Mouse (Mus musculus): ENCODE results near the gene Glis2.

Gene Glis2

DNA sequence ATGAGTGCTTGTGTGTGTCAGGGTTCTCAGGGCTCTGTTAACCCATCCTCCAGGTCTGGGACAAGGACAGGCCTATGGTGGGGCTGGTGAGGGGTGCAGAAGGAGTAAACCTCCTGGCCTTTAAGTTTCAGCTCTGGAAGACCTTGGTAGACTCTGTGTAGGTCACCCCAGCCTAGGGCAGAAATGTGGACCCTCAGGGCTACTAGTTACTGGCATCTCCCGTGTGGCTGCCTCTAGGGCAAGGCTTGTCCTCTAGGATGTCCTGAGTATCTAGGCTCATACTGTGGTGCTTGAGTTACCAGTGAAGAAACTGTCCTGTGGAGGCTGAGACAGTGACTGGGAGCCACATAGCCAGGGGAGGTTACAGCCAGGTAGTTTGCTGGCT lies 8.9 kb downstream of the Glis2 start:
- DNase-seq (ENCODE audit: low spot score in 2 of 2), result no peak

- no peak for DNase-seq (ENCODE audit: low spot score in 2 of 2)
Observed at GRCm38 (mm10) chr16:4604293-4604837, 9.9 kb downstream of the Glis2 start.

GRCm38 (mm10) chr16:4605514-4606131 lies 11.1 kb downstream of the Glis2 start:
- no peak for DNase-seq (ENCODE audit: low spot score in 2 of 2)

- DNase-seq (ENCODE audit: low spot score in 2 of 2), result peak in 1 of 2 experiments; percentile 33
Observed at GRCm38 (mm10) chr16:4606431-4607084, 12.0 kb downstream of the Glis2 start.

GRCm38 (mm10) chr16:4607818-4608531 lies 13.5 kb downstream of the Glis2 start:
- DNase-seq (ENCODE audit: low spot score in 2 of 2), result peak; percentile 81 to 87

- DNase-seq (ENCODE audit: low spot score in 2 of 2), result no peak
Observed at GRCm38 (mm10) chr16:4608532-4609059, 14.1 kb downstream of the Glis2 start.

DNA sequence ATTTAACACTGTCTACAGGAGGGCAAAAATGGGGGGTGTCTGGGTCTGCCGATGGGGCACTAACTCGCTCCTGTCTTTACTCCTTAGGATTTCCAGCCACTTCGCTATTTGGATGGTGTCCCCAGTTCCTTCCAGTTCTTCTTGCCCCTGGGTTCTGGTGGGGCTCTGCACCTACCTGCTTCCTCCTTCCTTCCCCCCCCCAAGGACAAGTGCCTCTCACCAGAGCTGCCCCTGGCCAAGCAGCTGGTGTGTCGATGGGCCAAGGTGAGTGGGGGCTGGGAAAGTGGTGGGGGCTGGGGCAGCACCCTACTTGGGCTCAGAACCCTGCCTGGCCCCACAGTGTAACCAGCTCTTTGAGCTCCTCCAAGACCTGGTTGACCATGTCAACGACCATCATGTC lies 16.7 kb downstream of the Glis2 start:
- DNase-seq (ENCODE audit: low spot score in 2 of 2), result no peak

- no peak for DNase-seq (ENCODE audit: low spot score in 2 of 2)
Observed at GRCm38 (mm10) chr16:4611676-4612075, 17.2 kb downstream of the Glis2 start.

- no peak for DNase-seq (ENCODE audit: low spot score in 2 of 2)
Observed at GRCm38 (mm10) chr16:4613736-4614135, 19.2 kb downstream of the Glis2 start.

DNA sequence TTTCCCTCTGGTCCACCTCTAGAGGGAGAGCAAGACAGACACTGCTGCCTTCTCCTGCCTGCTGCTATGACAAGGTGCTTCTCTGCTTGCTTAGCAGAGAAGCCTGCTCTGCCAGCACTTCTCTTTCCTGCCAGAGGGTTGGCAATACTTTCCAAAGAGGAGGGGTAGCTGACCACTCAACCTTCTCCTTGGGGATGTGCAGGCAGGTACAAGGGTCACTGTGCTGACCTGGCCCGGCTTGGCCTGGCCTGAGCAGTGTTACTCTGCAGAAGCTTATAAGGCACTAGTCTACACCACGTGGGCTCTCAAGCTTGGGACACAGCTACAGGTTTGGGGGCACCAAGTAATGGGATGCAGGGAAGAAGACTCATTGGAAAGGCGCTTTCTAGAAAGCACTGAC lies 20.1 kb downstream of the Glis2 start:
- DNase-seq (ENCODE audit: low spot score in 2 of 2), result no peak

- no peak for DNase-seq (ENCODE audit: low spot score in 2 of 2)
Observed at GRCm38 (mm10) chr16:4615297-4615696, 20.8 kb downstream of the Glis2 start.

DNA sequence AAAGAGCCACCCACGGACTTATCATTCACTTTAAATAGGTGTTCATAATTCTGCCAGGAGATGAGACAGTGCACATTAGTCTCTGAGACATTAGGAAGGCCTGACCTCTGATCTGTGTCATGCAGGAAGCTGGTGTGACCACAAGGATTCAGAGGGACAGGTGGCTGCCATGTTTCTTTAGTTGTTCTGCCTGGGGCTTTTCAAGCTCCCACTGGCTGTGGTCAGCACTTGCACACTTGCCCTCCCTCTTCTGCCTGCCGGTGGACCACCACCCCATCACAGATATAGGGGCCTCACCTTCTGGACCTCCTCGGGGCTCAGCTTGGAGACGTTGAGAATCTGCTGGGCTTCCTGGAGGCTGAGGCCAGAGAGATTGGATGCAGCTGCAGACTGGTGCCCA lies 22.3 kb downstream of the Glis2 start:
- DNase-seq (ENCODE audit: low spot score in 2 of 2), result no peak

DNA sequence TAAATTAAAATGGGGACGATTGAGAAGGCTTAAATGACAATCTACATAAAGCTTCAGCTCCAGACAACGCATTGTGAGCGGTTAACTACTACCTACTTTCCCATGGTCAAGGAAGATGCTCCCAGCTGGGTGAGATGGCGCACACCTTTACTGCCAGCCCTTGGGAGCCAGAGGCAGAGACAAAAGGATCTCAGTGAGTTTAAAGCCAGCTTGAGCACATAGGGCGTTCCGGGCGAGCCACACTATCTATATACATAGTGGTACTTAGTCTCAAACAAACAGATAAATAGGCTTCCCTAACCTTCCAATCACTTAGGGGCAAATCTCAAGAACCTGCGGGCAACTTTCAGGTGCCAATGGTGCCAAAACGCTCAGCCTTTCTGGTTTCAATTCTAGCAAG lies 29.6 kb downstream of the Glis2 start:
- DNase-seq (ENCODE audit: low spot score in 2 of 2), result no peak

- peak; percentile 92 to 94 for DNase-seq (ENCODE audit: low spot score in 2 of 2)
Observed at GRCm38 (mm10) chr16:4624481-4625110, 30.1 kb downstream of the Glis2 start, which contains the start of gene Pam16. Gene Pam16 (minus strand): TSS chr16:4624988.

DNA sequence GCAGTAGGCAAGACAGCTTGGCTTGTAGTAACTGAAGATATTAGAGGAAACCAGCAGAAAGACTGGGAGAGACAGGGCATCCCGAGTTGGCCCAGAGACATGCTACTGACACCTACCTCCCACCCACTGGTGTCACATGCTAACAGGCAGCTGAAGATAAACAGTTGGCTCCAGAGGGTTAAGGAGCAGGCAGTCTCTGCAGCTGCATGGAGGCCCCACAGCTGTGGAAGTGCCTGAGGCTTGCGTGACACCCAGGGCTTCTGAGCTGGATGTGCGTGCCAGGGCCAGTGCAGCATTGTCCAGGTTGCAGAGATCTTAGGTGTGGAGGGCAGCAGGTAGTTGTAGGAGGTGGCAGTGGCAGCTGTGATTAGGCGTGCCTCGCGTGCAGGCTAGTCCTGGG lies 32.6 kb downstream of the Glis2 start:
- no peak for DNase-seq (ENCODE audit: low spot score in 2 of 2)

GRCm38 (mm10) chr16:4628898-4629419 lies 34.4 kb downstream of the Glis2 start:
- no peak for DNase-seq (ENCODE audit: low spot score in 2 of 2)

DNA sequence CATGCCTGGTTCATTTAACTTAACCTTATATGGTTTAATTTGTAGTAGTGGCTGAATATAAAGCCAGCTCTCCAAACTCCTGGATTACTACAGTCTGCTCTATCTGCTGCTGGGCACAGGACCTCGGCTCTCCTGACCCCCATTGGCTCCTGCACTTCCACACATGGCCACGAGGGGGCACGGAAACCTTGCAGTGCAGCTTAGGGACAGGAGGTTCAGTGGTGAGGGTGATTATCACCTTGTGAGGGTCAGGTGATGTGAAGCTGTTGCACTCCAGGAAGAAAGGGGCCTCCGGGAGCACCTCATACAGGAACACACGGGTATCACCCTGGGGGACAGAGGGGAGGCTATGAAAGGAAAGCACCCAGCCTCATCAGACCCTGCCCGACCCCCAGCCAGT lies 35.4 kb downstream of the Glis2 start:
- DNase-seq (ENCODE audit: low spot score in 2 of 2), result peak; percentile 73 to 80

DNA sequence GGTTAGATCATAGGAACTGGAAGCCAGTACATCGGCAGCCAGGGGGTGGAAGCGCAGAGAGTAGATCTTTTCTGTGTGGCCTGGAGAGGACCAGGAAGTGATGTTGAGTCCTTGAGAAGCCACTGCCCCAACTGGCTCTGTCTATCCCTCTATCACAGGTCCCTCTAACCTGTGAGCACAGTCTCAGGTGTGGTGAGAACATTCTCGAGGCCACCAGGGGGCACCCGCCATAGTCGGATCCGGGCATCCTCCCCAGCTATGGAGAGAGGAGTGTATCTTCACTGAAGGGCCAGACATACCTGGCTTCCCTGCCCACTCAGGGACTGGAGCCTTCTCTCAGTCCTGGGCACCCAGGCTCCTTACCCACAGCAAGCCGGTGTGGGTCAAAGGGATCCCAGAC lies 37.5 kb downstream of the Glis2 start:
- no peak for DNase-seq (ENCODE audit: low spot score in 2 of 2)

DNA sequence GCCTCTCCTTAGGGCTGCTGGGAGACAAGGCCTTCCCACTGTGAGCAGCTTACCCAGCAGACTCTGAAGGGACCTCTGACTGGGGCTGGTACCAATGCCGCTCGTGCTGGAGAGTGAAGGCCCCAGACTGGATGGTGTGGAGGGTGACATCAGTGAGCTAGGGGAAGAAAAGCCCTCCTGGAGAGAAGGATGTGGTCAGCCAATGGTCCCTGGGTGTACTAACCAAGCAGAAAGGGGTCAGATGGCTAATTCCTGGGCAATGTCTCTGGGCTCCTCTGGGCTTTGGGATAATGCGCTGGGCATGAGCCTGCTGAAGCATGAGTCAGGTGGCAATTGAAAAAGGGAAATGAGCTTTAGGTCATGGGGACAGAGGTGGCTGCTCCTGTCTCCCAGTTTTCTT lies 39.1 kb downstream of the Glis2 start:
- no peak for DNase-seq (ENCODE audit: low spot score in 2 of 2)

DNA sequence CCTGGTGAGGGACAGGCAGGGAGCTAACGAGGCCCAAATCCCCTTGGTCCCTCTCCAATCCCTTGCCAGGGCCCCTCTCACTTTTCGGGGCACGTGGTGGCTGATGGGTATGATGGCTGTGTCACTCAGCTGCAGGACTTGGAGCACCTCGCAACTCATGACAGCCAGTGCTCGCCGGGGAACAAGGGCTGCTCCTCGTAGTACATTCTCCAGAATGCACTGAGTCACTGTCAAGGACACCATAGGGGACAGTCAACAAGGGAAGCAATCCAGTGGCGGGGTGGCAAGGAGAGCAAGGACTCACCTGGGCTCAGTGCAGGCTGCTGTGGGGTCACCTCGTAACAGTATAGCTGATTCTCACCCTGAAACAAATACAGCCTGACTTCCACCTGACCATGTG lies 40.2 kb downstream of the Glis2 start:
- no peak for DNase-seq (ENCODE audit: low spot score in 2 of 2)

DNA sequence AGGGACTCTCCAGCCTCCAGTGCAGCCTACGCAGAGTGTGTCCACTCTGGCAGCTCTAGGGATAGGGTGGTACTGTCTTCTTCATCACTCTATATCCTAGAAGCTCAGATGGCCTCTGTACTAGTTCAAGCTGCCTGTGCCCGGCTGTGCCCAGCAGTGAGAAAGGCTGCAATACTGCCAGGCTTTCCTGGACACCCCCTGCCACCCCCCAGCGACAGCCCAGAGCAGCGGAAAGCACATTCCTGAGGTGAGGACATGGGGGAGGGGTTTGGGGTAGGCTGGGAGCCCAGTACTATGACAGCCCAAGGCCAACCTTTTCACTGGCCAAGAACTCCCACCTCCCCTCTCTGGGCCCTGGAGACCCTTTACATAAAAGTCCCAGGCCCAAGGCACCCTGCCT lies 41.2 kb downstream of the Glis2 start:
- DNase-seq (ENCODE audit: low spot score in 2 of 2), result no peak

DNA sequence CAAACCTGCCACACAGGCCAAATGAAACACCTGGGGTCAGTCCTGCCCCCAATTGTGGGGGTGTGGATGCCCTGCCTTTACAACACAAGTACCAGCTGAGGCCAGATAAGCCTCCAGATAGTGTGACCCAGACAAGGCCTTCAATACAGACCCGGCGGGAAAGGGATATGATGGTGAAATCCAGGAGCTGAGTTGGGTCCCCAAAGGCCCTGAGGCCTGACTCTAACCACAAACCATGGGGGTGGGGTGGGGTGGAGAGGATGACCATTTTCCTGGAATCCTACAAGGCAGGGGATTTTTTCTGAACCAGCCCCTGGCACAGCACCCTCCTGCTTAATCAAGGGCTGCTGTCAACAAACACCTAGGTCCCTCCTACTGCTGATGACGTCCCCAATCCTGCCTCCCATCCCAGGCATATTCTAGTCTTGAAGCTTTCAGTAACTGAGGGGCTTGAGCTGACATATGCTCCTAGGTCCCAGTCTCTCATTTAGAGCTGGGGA lies 44.4 kb downstream of the Glis2 start:
- no peak for DNase-seq (ENCODE audit: low spot score in 2 of 2)
